ENCODE assay signal across 8 mouse cellular contexts in the genomic region with DNA sequence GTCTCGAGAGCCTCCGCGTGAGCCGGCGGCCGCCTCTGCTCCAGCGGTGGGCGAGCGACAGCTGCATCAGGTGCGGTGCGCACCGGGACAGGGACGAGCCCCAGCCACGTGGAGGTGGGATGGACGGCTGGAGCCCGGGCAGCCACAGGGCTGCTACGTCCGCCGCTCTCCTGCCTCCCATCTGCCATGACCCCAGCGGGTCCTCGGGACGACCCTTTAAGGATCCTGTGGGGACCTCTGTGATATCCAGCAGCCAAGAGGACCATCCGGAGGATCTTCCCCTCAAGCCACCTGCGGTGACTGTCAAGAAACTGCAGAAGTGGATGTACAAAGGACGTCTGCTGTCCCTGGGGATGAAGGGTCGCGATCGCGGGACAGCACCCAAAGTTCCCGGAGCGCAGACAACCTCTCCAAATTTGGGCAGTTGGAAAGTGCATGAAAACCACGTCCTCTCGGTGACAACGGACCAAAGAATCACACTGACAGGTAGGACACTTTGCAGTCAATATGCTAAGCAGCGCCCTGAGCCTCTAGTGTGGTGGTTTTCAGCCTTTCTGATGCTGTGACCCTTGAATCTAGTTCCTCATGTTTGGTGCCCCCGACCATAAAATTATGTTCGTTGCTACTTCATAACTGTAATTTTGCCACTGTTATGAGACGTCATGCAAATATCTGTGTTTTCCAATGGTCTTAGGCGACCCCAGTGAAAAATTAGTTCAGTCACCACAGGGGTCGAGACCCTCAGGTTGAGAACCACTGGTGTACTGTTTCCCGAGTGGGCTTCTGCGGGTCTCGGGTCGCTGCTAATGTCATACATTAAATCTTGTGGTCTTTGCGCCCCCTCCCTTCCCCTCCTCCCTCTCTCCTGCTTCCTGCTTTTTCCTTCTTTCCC. TPM values are rescaled to one million over a fixed set of nuclear protein-coding genes. Genes with fewer than 3 reads are reported as not detected.
DNase-seq lines count a peak whose midpoint lies in the region; ATAC-seq lines count a peak whose summit lies in the region.

No protein-coding gene starts in this region.

- H3K9me3 ChIP-seq in lung, embryonic 16.5 days (ENCODE audit: control insufficient read depth, low read length): no peaks in the 10 kb centered on the region
- no peaks in the 10 kb centered on the region for H3K9me3 ChIP-seq in hindbrain, embryonic 12.5 days (replicated peaks)
- H3K9me3 ChIP-seq in midbrain, embryonic 12.5 days: no peaks in the 10 kb centered on the region

- no peak for ATAC-seq in lung, embryonic 16.5 days (ENCODE audit: low read depth)
- ATAC-seq in hindbrain, embryonic 12.5 days (ENCODE audit: low FRiP score): peak; percentile 23; the same call in 1 of the 2 replicates
- ATAC-seq in midbrain, embryonic 12.5 days (ENCODE audit: low FRiP score, low read depth): no peak; the same call in 1 of the 2 replicates
- ATAC-seq in erythroid progenitor cell, adult 5-6 weeks (replicated peaks; ENCODE audit: low FRiP score, poor library complexity, severe bottlenecking): no peak

- no peaks in the 10 kb centered on the region for H3K36me3 ChIP-seq in lung, embryonic 16.5 days (ENCODE audit: control insufficient read depth, insufficient read depth, low read length)
- H3K36me3 ChIP-seq in hindbrain, embryonic 12.5 days: no peaks in the 10 kb centered on the region
- no peaks in the 10 kb centered on the region for H3K36me3 ChIP-seq in midbrain, embryonic 12.5 days

- under 1% methylated on average over 45 of the region's 45 CpGs for WGBS in lung, embryonic 16.5 days
- 1% methylated on average over 45 of the region's 45 CpGs for WGBS in hindbrain, embryonic 12.5 days
- under 1% methylated on average over 45 of the region's 45 CpGs for WGBS in midbrain, embryonic 12.5 days

- H3K4me3 ChIP-seq in lung, embryonic 16.5 days (ENCODE audit: low read length): peak overlapping the region; percentile 77
- peak overlapping the region; percentile 70 for H3K4me3 ChIP-seq in brown adipose tissue, adult 24 weeks (ENCODE audit: insufficient read depth, low read depth, low read length)
- H3K4me3 ChIP-seq in hindbrain, embryonic 12.5 days: peak overlapping the region; percentile 73
- peak overlapping the region; percentile 70 for H3K4me3 ChIP-seq in midbrain, embryonic 12.5 days

- peak overlapping the region; percentile 88 for H3K9ac ChIP-seq in lung, embryonic 16.5 days (ENCODE audit: low read length)
- peak overlapping the region; percentile 71 for H3K9ac ChIP-seq in hindbrain, embryonic 12.5 days
- peak overlapping the region; percentile 68 for H3K9ac ChIP-seq in midbrain, embryonic 12.5 days (replicated peaks)

- DNase-seq in lung, postnatal 14 days: no peak
- DNase-seq in layer of hippocampus, adult 9-10 months (ENCODE audit: low spot score): no peak
- no peak for DNase-seq in adrenal gland, adult 8-10 months

- H3K27ac ChIP-seq in lung, embryonic 16.5 days (ENCODE audit: low read length): peak overlapping the region; percentile 98
- H3K27ac ChIP-seq in brown adipose tissue, adult 24 weeks (replicated peaks; ENCODE audit: low read depth, low read length): peak overlapping the region; percentile 23
- H3K27ac ChIP-seq in hindbrain, embryonic 12.5 days: no peak overlapping the region
- H3K27ac ChIP-seq in midbrain, embryonic 12.5 days (replicated peaks): no peak overlapping the region

- H3K4me2 ChIP-seq in lung, embryonic 16.5 days (ENCODE audit: low read depth, low read length): peak overlapping the region; percentile 80
- peak overlapping the region; percentile 86 for H3K4me2 ChIP-seq in hindbrain, embryonic 12.5 days (replicated peaks)
- peak overlapping the region; percentile 80 for H3K4me2 ChIP-seq in midbrain, embryonic 12.5 days (replicated peaks)

- H3K27me3 ChIP-seq in lung, embryonic 16.5 days (ENCODE audit: control insufficient read depth, insufficient read depth, low read depth, low read length): no peaks in the 10 kb centered on the region
- peaks cover 32% of the 10 kb centered on the region for H3K27me3 ChIP-seq in hindbrain, embryonic 12.5 days
- peaks cover 36% of the 10 kb centered on the region for H3K27me3 ChIP-seq in midbrain, embryonic 12.5 days

- peaks cover 28% of the 10 kb centered on the region for H3K4me1 ChIP-seq in lung, embryonic 16.5 days (replicated peaks; ENCODE audit: control insufficient read depth, insufficient read depth, low read length)
- H3K4me1 ChIP-seq in brown adipose tissue, adult 24 weeks (ENCODE audit: control insufficient read depth, insufficient read depth, insufficient read length, low read length): no peaks in the 10 kb centered on the region; the same call in 1 of the 2 replicates
- H3K4me1 ChIP-seq in hindbrain, embryonic 12.5 days: peaks cover 13% of the 10 kb centered on the region
- peaks cover 12% of the 10 kb centered on the region for H3K4me1 ChIP-seq in midbrain, embryonic 12.5 days

RNA-seq across cellular contexts. Expression of gene Syde2, which starts 1.3 kb away (rescaled TPM):
- 2.4 and 2.5 TPM in 2 replicates for polyA plus RNA-seq in lung, embryonic 16.5 days (2015; fragmentation: Nextera tagmentation; extraction: Ambion mirVana)
- 4.4 and 4.5 TPM in 2 replicates for polyA plus RNA-seq in brown adipose tissue, adult 24 weeks (2012; ENCODE audit: insufficient read depth, insufficient read length, missing spikeins)
- polyA plus RNA-seq in hindbrain, embryonic 12.5 days (2016; fragmentation: Nextera tagmentation; extraction: Ambion mirVana): 1.4 and 2.0 TPM in 2 replicates
- 0.92 and 1.3 TPM in 2 replicates for polyA plus RNA-seq in midbrain, embryonic 12.5 days (2016; fragmentation: Nextera tagmentation; extraction: Ambion mirVana)
- total RNA-seq in erythroid progenitor cell, adult 5-6 weeks (2015; ENCODE audit: low replicate concordance): not detected in 2 replicates
- total RNA-seq in erythroid progenitor cell, adult 5-6 weeks (2017; ENCODE audit: low replicate concordance): 0.39 TPM in 1 of 2 replicates, not detected in the other
- total RNA-seq in adrenal gland, adult 8-10 months (2022): 1 to 10 TPM; 4.8 to 6.6 (median 5.6) TPM

RNA-seq across cellular contexts. Expression of gene 2410004B18Rik, which starts 51.1 kb away (rescaled TPM):
- polyA plus RNA-seq in lung, embryonic 16.5 days (2015; fragmentation: Nextera tagmentation; extraction: Ambion mirVana): 44.9 and 46.9 TPM in 2 replicates
- 18.1 and 19.4 TPM in 2 replicates for polyA plus RNA-seq in brown adipose tissue, adult 24 weeks (2012; ENCODE audit: insufficient read depth, insufficient read length, missing spikeins)
- polyA plus RNA-seq in hindbrain, embryonic 12.5 days (2016; fragmentation: Nextera tagmentation; extraction: Ambion mirVana): 61.4 and 64.3 TPM in 2 replicates
- 58.8 and 61.5 TPM in 2 replicates for polyA plus RNA-seq in midbrain, embryonic 12.5 days (2016; fragmentation: Nextera tagmentation; extraction: Ambion mirVana)
- total RNA-seq in erythroid progenitor cell, adult 5-6 weeks (2015; ENCODE audit: low replicate concordance): 27.0 and 27.7 TPM in 2 replicates
- 11.3 and 14.4 TPM in 2 replicates for total RNA-seq in erythroid progenitor cell, adult 5-6 weeks (2017; ENCODE audit: low replicate concordance)
- total RNA-seq in adrenal gland, adult 8-10 months (2022): 10 to 100 TPM; 17.4 to 25.4 (median 22.4) TPM

Comparison
In these comparisons a context has a peak if more than half of its experiments do, and no peak if none do; other contexts are left out.
1. H3K27ac ChIP-seq: peak in lung, embryonic 16.5 days (single experiment) and brown adipose tissue, adult 24 weeks (single experiment); none in hindbrain, embryonic 12.5 days (single experiment) and midbrain, embryonic 12.5 days (single experiment).
2. Peak in every context shown above with its lines, with median percentiles within 50 percentile points of each other: H3K4me2 ChIP-seq, H3K4me3 ChIP-seq and H3K9ac ChIP-seq.